Mouse (Mus musculus): ENCODE measurements at regions not wholly inside any gene's neighbourhood (a gene's known extent, or its start where the extent isn't known, plus 50 kb on each side); places are given as distances from the start of the nearest gene placed in this dataset.

DNA sequence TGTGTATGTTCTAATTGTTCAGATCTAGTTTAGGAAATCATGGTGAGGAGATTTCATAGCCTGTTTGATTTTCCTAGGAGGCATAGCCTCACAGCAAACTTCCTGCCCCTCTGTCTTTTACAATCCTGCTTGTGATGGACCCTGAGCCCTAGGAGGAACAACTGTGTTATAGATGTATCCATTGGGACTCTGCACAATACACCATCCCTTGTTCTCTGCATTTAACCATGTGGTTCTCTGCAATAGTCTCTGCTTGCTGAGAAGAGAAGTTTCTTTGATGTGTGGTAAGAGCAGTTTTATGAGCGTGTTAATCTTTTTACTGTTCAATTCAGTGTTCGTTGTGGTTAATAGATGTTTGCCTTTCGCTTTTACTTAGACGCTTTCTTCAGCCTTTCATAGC lies 95.9 kb upstream of the Slc13a1 start:
- DNase-seq (ENCODE audit: low spot score): no peak

DNA sequence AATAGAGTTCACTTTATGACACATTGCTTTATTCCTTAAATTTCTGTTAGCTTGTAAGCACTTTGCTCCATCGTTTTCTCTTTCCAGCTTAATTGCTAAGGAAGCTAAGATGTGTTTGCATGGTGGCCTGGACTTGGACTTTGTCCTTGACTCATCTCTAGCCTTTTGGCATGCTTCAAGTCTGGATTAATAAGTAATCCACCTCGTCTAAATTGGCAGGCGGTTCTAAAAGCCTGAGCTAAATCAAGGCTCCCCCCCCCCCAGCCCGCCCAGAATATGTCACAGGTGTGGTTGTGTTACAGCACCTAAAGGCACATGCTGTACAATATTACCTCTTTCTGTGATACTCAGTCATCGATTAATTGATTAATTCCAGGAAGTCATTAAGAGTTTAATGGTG lies 94.7 kb upstream of the Slc13a1 start:
- no peak for DNase-seq (ENCODE audit: low spot score)

DNA sequence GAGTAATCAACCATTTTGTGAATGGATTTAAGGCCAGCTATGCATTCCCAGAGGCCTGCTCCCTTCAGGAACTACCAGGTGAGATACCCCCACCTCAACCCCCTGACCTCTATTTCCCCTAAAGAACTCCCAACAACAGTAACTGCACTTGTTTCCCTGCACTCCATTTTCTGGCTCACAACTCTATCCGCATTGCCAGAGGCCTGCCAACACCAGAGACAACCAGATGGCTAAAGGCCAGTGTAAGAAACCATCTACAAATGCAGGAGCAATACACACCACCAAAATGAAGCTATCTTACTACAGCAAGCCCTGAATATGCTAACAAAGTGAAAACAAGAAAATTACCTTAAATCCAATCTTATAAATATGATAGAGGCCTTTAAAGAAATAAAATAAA lies 77.7 kb upstream of the Slc13a1 start:
- DNase-seq (ENCODE audit: low spot score): no peak

DNA sequence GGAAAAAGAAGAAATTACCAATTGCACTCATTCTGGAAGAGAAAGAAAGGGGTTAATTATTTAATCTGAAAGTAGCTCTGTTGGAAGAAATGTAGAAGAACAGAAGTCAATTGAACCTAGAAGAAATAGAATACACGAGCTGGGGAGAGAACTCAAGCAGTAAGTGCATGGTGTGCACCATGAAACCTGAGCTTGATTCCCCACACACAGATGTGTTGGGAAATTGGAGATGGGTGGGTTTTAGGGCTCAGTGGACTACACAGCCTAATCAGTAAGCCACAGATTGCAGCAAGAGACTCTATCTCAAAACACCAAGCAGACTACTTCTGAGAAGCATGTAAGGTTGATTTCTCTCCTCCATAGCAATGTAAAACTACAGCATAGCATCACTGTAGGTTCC lies 70.6 kb upstream of the Slc13a1 start:
- no peak for DNase-seq (ENCODE audit: low spot score)

DNA sequence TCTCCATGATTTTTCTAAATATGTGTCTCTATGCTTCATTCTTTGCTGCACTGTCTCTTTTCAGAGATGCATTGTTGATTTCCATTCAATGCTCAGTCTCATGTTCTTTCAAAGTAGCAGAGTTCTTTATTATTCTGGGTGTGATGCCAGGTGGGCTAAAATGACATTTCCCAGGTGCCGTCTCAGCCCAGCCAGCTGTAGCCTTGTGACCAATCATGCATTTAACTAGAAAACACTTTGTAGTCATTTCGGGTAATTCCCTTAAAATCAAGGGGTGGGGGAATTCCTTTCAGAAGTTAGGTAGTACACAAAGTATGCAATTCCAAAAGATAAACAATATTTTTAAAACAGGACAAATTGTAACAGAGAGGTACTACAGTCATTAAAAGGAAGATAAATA lies 70.2 kb upstream of the Slc13a1 start:
- no peak for DNase-seq (ENCODE audit: low spot score)

DNA sequence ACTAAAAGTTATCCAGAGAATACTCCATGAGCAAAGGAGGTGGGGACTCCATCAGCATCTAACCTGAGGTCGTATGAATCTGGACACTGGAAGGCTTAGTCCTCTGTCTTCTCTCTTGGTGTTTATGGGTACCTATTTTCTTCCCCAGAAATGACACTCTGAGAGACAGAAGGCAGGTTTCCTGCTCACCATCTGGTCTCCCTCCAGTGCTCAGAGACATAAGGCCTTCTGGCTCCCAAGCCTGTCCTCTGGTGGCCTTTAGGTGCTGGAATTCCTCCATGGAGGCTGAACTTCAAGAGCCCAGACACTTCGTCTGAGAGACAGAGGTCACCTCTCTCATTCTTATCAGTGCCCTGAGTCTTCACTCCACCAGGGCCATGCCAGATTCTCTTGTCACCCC lies 65.7 kb upstream of the Slc13a1 start:
- no peak for DNase-seq (ENCODE audit: low spot score)

DNA sequence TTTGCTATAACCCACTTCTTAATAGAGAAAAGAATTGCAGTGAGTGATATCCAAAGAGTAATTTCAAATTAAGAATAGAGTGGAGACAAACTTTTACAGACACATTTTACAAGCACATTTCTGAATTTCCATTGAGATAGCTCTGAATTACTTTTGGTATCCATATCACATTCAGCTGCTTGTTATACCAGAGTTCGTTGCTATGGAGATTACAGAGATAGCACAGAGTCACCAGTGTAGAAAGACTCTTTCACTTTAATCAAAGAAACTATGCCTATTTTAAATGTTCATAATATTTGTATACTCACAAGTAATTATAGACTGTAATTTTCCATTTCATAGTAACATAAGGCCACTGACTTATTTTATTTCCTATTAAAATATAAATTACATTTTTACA lies 52.7 kb upstream of the Slc13a1 start:
- DNase-seq (ENCODE audit: low spot score): no peak

DNA sequence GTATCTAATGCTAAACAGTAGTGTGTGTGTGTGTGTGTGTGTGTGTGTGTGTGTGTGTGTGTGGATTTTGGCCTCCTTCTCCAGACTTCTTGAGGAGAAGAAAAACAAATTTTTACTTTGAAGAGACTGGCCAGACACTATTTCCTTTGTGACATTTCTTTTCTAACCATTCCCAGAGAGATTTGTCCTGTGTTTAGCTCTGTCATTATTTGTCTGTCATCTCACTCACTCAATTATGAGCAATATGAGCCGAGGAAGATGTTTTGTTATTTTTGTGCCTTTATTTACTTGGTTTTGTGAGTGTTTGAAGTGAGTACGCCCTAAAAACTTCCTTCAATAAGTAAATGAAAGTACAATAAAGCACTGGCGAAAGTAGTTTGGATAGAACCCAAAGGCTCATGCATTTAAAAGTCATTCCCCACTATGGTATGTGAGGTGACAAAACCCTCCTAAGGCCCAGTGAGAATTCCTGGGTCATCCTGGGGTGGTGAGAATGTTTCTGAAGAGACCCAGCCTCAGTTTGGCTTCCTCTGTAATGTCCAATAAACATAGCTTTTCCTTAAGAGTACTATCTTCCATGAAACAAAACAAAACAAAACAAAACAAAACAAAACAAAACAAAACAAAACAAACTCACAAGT lies 52.1 kb upstream of the Slc13a1 start:
- DNase-seq (ENCODE audit: low spot score): no peak

Data from ovary, postnatal 14 days (tissue).